Mouse (Mus musculus) hindbrain, embryonic 10.5 days (tissue): ENCODE measurements around the gene Olfr102. TPM values are rescaled to one million over a fixed set of nuclear protein-coding genes. Genes with fewer than 3 reads are reported as not detected.

Experiments used
- polyA plus RNA-seq: library from polyadenylated mRNA; unstranded; fragments of >200 nt; fragmentation: Nextera tagmentation; extraction: Ambion mirVana; gene quantifications from 2 replicates; pipeline ENCODE4 v1.2.1, GENCODE M21; 2016

The Olfr102 gene
- polyA plus RNA-seq, 1 experiment from 2014 or later: not detected

Other genes with a start within 250 kb of the Olfr102 start
- 0.08 TPM in 1 of 2 replicates, not detected in the other for gene Olfr90, start 228.6 kb downstream of the Olfr102 start, polyA plus RNA-seq
- gene Olfr91, start 218.8 kb downstream of the Olfr102 start, polyA plus RNA-seq: not detected in 2 replicates
- not detected in 2 replicates for gene Olfr92, start 197.0 kb downstream of the Olfr102 start, polyA plus RNA-seq
- not detected in 2 replicates for gene Olfr93, start 155.6 kb downstream of the Olfr102 start, polyA plus RNA-seq
- gene Ubd, start 123.2 kb downstream of the Olfr102 start, polyA plus RNA-seq: not detected in 2 replicates
- not detected in 2 replicates for gene Olfr94, start 116.1 kb downstream of the Olfr102 start, polyA plus RNA-seq
- gene Olfr95, start 103.9 kb downstream of the Olfr102 start, polyA plus RNA-seq: not detected in 2 replicates
- gene Olfr96, start 96.9 kb downstream of the Olfr102 start, polyA plus RNA-seq: not detected in 2 replicates
- gene Olfr97, start 79.7 kb downstream of the Olfr102 start, polyA plus RNA-seq: not detected in 2 replicates
- gene Olfr98, start 53.3 kb downstream of the Olfr102 start, polyA plus RNA-seq: not detected in 2 replicates
- gene H2-M3, start 46.8 kb downstream of the Olfr102 start, polyA plus RNA-seq: 1.1 and 1.4 TPM in 2 replicates
- not detected in 2 replicates for gene Olfr99, start 33.6 kb downstream of the Olfr102 start, polyA plus RNA-seq
- not detected in 2 replicates for gene Olfr101, start 12.7 kb downstream of the Olfr102 start, polyA plus RNA-seq
- not detected in 2 replicates for gene Olfr103, start 22.6 kb upstream of the Olfr102 start, polyA plus RNA-seq
- gene Olfr104-ps, start 42.5 kb upstream of the Olfr102 start, polyA plus RNA-seq: not detected in 2 replicates
- gene Olfr105-ps, start 62.0 kb upstream of the Olfr102 start, polyA plus RNA-seq: not detected in 2 replicates
- not detected in 2 replicates for gene Olfr106-ps, start 73.3 kb upstream of the Olfr102 start, polyA plus RNA-seq
- gene Olfr107, start 82.2 kb upstream of the Olfr102 start, polyA plus RNA-seq: not detected in 2 replicates
- not detected in 2 replicates for gene Olfr108, start 128.4 kb upstream of the Olfr102 start, polyA plus RNA-seq
- gene Olfr109, start 141.9 kb upstream of the Olfr102 start, polyA plus RNA-seq: not detected in 2 replicates
- not detected in 2 replicates for gene H2-M2, start 166.5 kb upstream of the Olfr102 start, polyA plus RNA-seq
- gene Olfr110, start 175.4 kb upstream of the Olfr102 start, polyA plus RNA-seq: not detected in 2 replicates
- gene Olfr111, start 191.0 kb upstream of the Olfr102 start, polyA plus RNA-seq: not detected in 2 replicates